Mouse (Mus musculus): ENCODE measurements around the gene Sh3rf1. TPM values are rescaled to one million over a fixed set of nuclear protein-coding genes. Genes with fewer than 3 reads are reported as not detected.

Gene Sh3rf1
- polyA plus RNA-seq, 1 experiment from 2014 or later, result 22.9 TPM

DNA sequence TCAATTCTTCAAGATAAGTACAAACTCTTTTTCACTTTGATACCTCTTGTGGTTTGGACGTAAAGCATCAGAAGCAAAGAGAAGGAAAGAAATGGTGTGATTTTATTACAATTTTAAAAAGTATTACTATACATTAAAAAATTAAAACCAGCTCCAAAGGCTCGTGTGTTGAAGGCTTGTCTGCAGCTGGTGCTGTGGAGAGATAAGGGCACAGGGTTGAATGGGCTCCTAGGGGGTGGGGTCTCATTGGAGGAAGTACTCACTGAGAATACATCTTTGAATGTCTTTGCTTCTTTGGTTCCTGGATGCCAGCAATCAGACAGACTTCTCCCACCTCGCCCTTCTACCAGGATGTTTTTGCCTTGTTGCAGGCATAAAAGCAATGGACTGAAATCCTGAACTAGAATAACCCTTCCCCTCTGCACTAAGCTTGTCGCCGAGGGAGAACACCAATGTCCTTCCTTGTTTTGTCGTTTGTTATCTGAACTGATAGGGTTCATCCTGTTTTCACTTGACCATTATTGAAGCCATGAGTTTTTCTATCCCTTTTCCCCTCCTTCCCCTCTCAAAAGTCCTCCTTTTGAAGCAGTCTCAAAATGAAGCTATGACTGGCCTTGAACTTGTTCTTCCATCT is 23.3 kb upstream of the Sh3rf1 start:
- H3K27me3 ChIP-seq, result no peaks in the 10 kb centered on the region
- no peak for ATAC-seq
- CTCF ChIA-PET, result interaction anchor here (1.2 kb wide), 1 partner anchor 98 kb away, joined by 3 read pairs; no protein-coding TSS in a partner anchor
- TF ChIP-seq CTCF (IDR thresholded peaks at IDR 0.05), result no peak
- in situ Hi-C loops (cut with MboI; ENCODE audit: low pct_unique_long_range_greater_than_20kb), result no loop called here
- DNase-seq (ENCODE audit: low read depth, low spot score), result no peak
- POLR2A ChIA-PET, result no interaction called here

DNA sequence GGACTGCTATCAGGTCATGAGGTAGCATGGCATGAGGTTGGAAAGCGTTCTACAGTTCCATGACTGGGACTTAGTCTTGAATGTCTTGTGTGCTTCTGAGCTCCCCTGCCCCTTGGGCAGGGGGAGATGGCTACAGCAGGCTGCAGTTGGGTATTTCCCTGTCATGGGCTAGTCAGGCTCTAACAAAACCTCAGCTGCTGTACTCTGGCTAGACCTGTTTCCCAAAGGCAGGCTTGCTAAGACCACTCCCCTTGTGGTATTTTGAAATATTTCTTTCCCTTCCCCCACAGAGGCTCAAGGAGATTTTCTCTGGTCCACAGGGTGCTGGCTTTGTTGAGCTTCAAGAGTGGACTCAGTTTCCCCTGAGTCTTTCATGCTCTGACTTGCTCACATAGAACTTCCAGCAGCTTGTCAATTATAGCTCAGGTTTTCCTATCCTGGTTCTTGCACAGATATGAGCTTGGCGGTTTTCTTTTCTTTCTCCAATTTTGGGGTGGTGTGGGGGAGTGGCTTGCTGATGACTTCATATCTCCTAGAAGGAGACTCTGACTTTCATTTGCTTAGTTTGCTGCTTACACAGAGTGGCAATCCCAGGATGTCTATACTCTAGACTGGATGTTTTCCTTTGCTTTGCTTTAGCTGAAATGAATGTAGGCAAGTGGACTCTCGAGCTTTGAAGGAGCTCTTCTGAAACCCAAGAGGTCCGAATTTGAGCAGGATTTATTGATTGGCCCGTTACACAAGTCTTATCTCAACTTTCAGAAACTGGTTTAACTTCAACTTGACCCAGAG is 20.4 kb upstream of the Sh3rf1 start:
- POLR2A ChIA-PET, result interaction anchor here (0.8 to 0.9 kb wide), 2 partner anchors 12 to 20 kb away, joined by 3 to 4 read pairs; no protein-coding TSS in a partner anchor
- DNase-seq (ENCODE audit: low read depth, low spot score), result no peak
- CTCF ChIA-PET, result interaction anchor here (0.8 to 1.0 kb wide), 3 partner anchors 10 to 16 kb away, joined by 3 read pairs; no protein-coding TSS in a partner anchor
- in situ Hi-C loops (cut with MboI; ENCODE audit: low pct_unique_long_range_greater_than_20kb), result no loop called here
- ATAC-seq, result no peak
- no peak for TF ChIP-seq CTCF (IDR thresholded peaks at IDR 0.05)
- no peaks in the 10 kb centered on the region for H3K27me3 ChIP-seq

DNA sequence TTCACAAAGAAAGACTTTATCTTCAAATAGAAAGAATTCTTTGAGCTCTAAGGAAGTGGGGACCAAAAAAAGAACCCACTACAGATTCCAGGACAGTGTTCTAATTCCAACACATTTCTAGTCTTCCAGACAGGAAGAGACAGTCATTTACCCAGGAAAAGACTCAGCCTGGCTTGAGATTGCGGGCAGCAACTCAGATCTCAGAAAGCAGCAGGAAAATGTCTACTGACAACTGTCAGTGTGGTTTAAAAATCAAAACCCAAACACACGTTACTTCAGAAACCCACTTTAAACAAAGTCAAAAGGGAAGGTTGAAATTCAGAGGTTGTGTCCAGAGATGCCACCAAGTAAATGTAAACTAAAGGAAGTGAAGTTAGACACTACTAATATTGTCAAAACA is 16.8 kb upstream of the Sh3rf1 start:
- CTCF ChIA-PET, result no interaction called here
- no peaks in the 10 kb centered on the region for H3K27me3 ChIP-seq
- no peak for TF ChIP-seq CTCF (IDR thresholded peaks at IDR 0.05)
- in situ Hi-C loops (cut with MboI; ENCODE audit: low pct_unique_long_range_greater_than_20kb), result no loop called here
- POLR2A ChIA-PET, result no interaction called here
- ATAC-seq (no peak), DNase-seq (ENCODE audit: low read depth, low spot score) (no peak)

DNA sequence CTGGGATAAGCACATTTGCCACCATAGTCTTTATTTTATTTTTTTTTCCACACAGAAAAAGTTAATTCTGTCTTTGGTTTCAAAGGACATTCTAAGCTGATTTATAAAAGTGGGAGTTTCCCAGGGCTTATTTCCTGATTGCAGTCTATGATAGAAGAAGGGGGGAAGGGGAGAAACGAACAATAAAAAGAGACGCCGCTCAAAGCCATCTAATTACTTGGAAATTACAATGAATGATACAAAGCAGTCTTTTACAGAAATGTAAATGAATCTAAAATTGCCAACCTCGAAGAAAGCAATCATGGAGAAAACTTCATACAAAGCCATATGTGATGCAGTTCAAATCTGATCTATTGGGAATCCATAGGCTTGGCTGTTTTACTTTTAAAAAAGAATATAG is 16.0 kb upstream of the Sh3rf1 start:
- ATAC-seq (no peak), DNase-seq (ENCODE audit: low read depth, low spot score) (no peak)
- H3K27me3 ChIP-seq, result no peaks in the 10 kb centered on the region
- in situ Hi-C loops (cut with MboI; ENCODE audit: low pct_unique_long_range_greater_than_20kb), result no loop called here
- TF ChIP-seq CTCF (IDR thresholded peaks at IDR 0.05), result no peak
- ChIA-PET POLR2A (no interaction called here), CTCF (no interaction called here)

DNA sequence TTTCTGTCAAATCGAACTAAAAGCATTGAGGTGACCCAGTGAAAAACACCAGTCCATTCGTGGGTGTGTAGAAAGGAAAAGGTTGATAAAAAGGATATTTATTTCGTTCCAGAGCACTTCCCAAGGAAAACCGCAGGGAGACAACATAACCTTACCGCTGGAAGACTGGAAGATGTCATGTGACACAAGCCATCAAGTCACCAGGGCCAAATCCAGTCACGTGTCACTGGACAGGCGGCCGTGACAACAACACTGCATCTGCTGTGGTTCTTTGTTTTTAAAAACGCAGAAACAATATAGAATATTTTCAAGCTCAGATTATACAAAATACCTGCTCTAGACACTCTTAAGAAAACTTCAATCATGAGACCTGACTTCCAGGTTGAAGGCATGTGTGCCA is 15.0 kb upstream of the Sh3rf1 start:
- CTCF ChIA-PET, result no interaction called here
- no peak for TF ChIP-seq CTCF (IDR thresholded peaks at IDR 0.05)

DNA sequence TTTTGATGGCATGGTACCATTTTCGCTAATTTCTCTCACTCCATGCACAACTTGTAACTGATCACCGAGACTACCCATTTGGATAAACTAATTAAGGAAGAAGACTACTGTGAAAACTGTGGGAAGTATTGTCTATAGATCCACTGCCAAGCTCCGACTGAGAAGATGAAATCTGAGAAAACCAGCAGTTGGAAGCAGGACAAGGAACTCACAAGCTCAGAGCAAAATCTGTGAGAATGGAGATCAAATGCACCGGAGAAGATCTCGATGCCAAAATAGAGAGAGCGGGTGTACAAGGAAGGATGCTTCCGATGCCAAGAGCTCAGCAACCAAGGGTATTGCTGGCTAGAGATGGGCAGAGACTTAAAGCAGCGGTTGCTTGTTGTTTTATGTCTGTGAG is 12.8 kb upstream of the Sh3rf1 start:
- CTCF ChIA-PET, result interaction anchor here (1.2 kb wide), 1 partner anchor 138 kb away, joined by 3 read pairs; no protein-coding TSS in a partner anchor
- no peak for TF ChIP-seq CTCF (IDR thresholded peaks at IDR 0.05)
- in situ Hi-C loops (cut with MboI; ENCODE audit: low pct_unique_long_range_greater_than_20kb), result no loop called here
- ATAC-seq (no peak), DNase-seq (ENCODE audit: low read depth, low spot score) (no peak)
- POLR2A ChIA-PET, result no interaction called here
- no peaks in the 10 kb centered on the region for H3K27me3 ChIP-seq

More for the DNA sequence above, 15.0 kb upstream of the Sh3rf1 start:
- POLR2A ChIA-PET, result no interaction called here
- no peaks in the 10 kb centered on the region for H3K27me3 ChIP-seq
- ATAC-seq (no peak), DNase-seq (ENCODE audit: low read depth, low spot score) (no peak)
- in situ Hi-C loops (cut with MboI; ENCODE audit: low pct_unique_long_range_greater_than_20kb), result no loop called here

DNA sequence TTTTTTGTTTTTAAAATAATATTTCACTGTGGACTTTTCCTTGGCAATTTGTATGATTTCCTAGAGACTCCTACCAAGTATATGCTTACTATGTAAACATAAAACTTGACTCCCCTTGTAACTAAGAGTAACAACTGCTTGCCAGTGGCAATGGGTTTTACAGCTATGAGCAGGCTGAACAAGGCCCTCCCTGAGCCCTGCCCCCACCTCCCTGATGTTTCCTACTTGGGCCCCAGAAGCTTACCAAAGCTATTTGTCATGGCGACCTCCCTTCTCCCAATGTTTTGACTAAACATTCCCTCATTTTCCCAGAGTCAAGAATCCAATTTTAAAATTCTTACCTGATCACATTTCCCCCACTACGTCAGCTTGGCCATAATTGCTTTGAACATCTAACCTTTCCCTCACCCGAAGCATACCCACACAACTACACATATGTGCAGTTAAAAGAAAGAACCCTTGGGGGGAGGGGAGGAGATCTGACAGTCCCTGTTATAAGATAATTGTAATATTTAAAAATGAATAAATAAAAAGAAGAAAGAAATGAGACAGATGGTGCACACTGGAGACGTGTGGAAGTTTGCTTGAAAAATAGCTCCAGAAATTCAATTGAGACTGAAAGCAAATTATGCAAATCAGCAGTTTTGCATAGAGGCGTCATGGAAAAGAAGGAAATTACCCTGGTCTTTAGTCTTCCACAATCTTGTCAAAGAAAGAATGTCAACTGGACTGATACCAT is 8.4 kb upstream of the Sh3rf1 start:
- ChIA-PET CTCF (interaction anchor here (1.1 kb wide), 1 partner anchor 20 kb away, joined by 3 read pairs; no protein-coding TSS in a partner anchor), POLR2A (interaction anchor here (0.7 kb wide), 2 partner anchors 11 to 253 kb away, joined by 3 to 4 read pairs; no protein-coding TSS in a partner anchor)
- no peak for DNase-seq (ENCODE audit: low read depth, low spot score)
- TF ChIP-seq CTCF (IDR thresholded peaks at IDR 0.05), result no peak
- in situ Hi-C loops (cut with MboI; ENCODE audit: low pct_unique_long_range_greater_than_20kb), result no loop called here
- ATAC-seq, result no peak
- no peaks in the 10 kb centered on the region for H3K27me3 ChIP-seq

DNA sequence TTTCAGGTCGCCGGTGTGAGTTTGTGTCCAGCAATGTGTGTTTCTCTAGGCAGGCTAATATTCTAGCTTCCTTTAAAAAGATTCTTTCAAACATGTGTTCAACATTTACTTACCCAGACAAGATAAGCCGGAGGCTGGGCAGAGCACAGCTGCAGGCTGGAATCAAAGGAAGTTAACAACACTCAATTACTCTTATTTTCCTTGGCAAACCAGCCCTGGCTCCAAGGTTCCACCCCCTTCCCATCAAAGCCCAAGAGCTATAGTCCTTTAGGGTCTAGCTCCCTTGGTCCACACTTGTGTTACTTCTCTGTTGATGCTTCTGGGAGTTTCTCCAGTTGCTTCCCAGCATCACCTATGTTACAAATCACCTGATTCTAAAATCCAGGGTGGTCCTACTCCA is 6.7 kb upstream of the Sh3rf1 start:
- POLR2A ChIA-PET, result no interaction called here
- no peak for TF ChIP-seq CTCF (IDR thresholded peaks at IDR 0.05)
- CTCF ChIA-PET, result interaction anchor here (0.6 kb wide), 1 partner anchor 490 kb away, joined by 3 read pairs; no protein-coding TSS in a partner anchor
- ATAC-seq (no peak), DNase-seq (ENCODE audit: low read depth, low spot score) (no peak)
- H3K27me3 ChIP-seq, result no peaks in the 10 kb centered on the region
- in situ Hi-C loops (cut with MboI; ENCODE audit: low pct_unique_long_range_greater_than_20kb), result no loop called here

DNA sequence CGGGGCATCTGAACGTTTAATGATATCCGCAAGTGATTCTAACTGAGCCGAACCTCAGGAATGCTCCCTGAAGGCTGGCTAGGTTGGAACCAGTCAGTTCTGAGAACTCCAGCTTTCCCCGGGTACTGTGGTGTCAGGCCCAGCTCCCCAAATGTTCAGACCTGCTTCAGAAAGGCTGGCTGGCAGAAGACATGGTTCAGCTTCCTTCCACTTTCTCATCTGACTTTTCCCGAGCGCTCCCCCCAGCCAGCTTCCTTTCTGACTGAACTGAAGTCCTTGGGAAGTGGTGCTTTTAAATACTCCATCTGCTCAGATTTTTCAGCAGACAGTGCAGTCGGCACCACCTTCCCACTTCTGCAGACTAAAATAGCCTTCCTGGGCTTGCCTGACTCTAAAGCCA is 6.2 kb upstream of the Sh3rf1 start:
- ChIA-PET POLR2A (no interaction called here), CTCF (no interaction called here)
- in situ Hi-C loops (cut with MboI; ENCODE audit: low pct_unique_long_range_greater_than_20kb), result no loop called here
- no peak for TF ChIP-seq CTCF (IDR thresholded peaks at IDR 0.05)
- no peak for ATAC-seq
- no peak for DNase-seq (ENCODE audit: low read depth, low spot score)
- no peaks in the 10 kb centered on the region for H3K27me3 ChIP-seq

DNA sequence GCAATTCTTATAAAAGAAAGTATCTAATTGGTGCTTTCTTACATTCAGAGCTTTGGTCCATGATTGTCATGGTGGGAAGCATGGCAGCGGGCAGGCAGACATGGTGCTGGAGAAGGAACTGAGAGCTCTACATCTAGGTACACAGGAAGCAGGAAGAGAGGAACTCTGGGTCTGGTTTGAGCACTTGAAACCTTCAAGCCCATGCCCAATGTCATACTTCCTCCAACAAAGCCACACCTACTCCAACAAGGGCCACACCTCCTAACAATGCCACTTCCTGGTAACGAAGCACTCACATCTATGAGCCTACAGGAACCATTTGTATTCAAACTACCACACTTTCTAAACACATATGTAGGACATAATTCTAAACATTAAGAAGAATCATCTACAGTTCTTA is 5.2 kb upstream of the Sh3rf1 start:
- CTCF ChIA-PET, result no interaction called here
- POLR2A ChIA-PET, result no interaction called here
- H3K27me3 ChIP-seq, result no peaks in the 10 kb centered on the region
- ATAC-seq (no peak), DNase-seq (ENCODE audit: low read depth, low spot score) (no peak)
- no peak for TF ChIP-seq CTCF (IDR thresholded peaks at IDR 0.05)
- in situ Hi-C loops (cut with MboI; ENCODE audit: low pct_unique_long_range_greater_than_20kb), result no loop called here
